Mouse (Mus musculus): Measurements from ENCODE around the gene Atrip.

- peak; percentile 81 for TF ChIP-seq CTCF (IDR thresholded peaks at IDR 0.05; ENCODE audit: borderline replicate concordance, insufficient read depth, low read length)
- TF ChIP-seq POLR2A (IDR thresholded peaks at IDR 0.05; ENCODE audit: low read depth, low read length) = peak; percentile 100
These were observed 14.6 kb downstream of the Atrip start, which contains the start of gene Trex1 for GRCm38 (mm10) chr9:109059136-109059903.

All from embryonic fibroblast, embryonic 13.5 days (primary cell).